Mouse (Mus musculus): ENCODE data around the gene Lpp.

- TF ChIP-seq POLR2A (IDR thresholded peaks at IDR 0.05; ENCODE audit: low read depth, low read length) (no peak), KAT2A (IDR thresholded peaks at IDR 0.05; ENCODE audit: insufficient replicate concordance, low read length) (no peak), ZNF384 (IDR thresholded peaks at IDR 0.05; ENCODE audit: low read depth, low read length) (no peak), ZKSCAN1 (IDR thresholded peaks at IDR 0.05; ENCODE audit: borderline replicate concordance, low read depth, low read length) (no peak), EP300 (IDR thresholded peaks at IDR 0.05; ENCODE audit: low read length) (no peak), CTCF (conservative IDR thresholded peaks at IDR 0.05 in 1 of 2, IDR thresholded peaks at IDR 0.05 in 1 of 2; ENCODE audit: low read depth in 2 of 2, low read length in 2 of 2) (no peak), USF1 (IDR thresholded peaks at IDR 0.05; ENCODE audit: low read depth, low read length) (no peak)
Observed at GRCm38 (mm10) chr16:24476911-24477401, 83.6 kb downstream of the Lpp start.

All from CH12.LX (cell line).